Mouse (Mus musculus) thymus, adult 2 months (tissue): ENCODE results near the gene Mad1l1.

Source experiments
- CTCF ChIP-seq: fragments of 200-500 bp; IDR thresholded peaks from 2 replicates; pipeline ENCODE4 v1.5.1; 2012; ENCODE audit warnings: mild to moderate bottlenecking, control low read depth, low read length, moderate library complexity, borderline replicate concordance; ENCODE audit not compliant: control insufficient read depth, poor library complexity, insufficient read depth; ENCODE audit errors: extremely low read depth
- POLR2A ChIP-seq: fragments of 200-500 bp; IDR thresholded peaks from 2 replicates; pipeline ENCODE4 v1.6.1; 2012; ENCODE audit warnings: mild to moderate bottlenecking, low read length, control low read depth, moderate library complexity; ENCODE audit not compliant: control insufficient read depth, poor library complexity, insufficient read depth; ENCODE audit errors: extremely low read depth

- TF ChIP-seq CTCF: no peak
- TF ChIP-seq POLR2A: no peak
Measured at GRCm38 (mm10) chr5:140342880-140343279, 21.5 kb upstream of the Mad1l1 start.
